Mouse (Mus musculus) MEL (cell line): ENCODE results near the gene Gsta3.
"Not testable (repeated sequence)": the region's sequence is repeated elsewhere in the genome, so short reads cannot be mapped to it uniquely, and the experiment has no call there.

Source experiments
- CHD1 ChIP-seq: IDR thresholded peaks from 2 replicates; pipeline ENCODE4 v1.6.1; 2012; ENCODE audit warnings: low read depth, mild to moderate bottlenecking, inconsistent platforms, low read length, improper control_type of control experiment
- CTCF ChIP-seq, 3 experiments: IDR thresholded peaks in 2 of 3; conservative IDR thresholded peaks in 1 of 3; 2 replicates each; pipeline ENCODE4 v1.5.1; 2011 to 2012; ENCODE audit warnings: low read length in 3 of 3, low read depth in 2 of 3, mild to moderate bottlenecking in 2 of 3, improper control_type of control experiment in 1 of 3, inconsistent platforms in 1 of 3, mixed read lengths in 1 of 3, moderate library complexity in 1 of 3; ENCODE audit not compliant: control insufficient read depth in 1 of 3, insufficient read depth in 1 of 3, poor library complexity in 1 of 3, severe bottlenecking in 1 of 3
- EP300 ChIP-seq, 2 experiments: IDR thresholded peaks; 2 replicates each; pipeline ENCODE4 v1.6.1; 2011; ENCODE audit warnings: improper control_type of control experiment in 2 of 2, low read length in 2 of 2, low read depth in 1 of 2, mild to moderate bottlenecking in 1 of 2
- GATA1 ChIP-seq: IDR thresholded peaks from 2 replicates; pipeline ENCODE4 v1.6.1; 2011; ENCODE audit warnings: low read depth, low read length, improper control_type of control experiment
- HCFC1 ChIP-seq: IDR thresholded peaks from 2 replicates; pipeline ENCODE4 v1.6.1; 2012; ENCODE audit warnings: low read depth, mild to moderate bottlenecking, inconsistent platforms, low read length, improper control_type of control experiment, moderate library complexity
- POLR2A ChIP-seq, 2 experiments: IDR thresholded peaks; 2 replicates each; pipeline ENCODE4 v1.6.1; 2011 to 2012; ENCODE audit warnings: low read length in 2 of 2, mild to moderate bottlenecking in 2 of 2, control low read depth in 1 of 2, improper control_type of control experiment in 1 of 2, low read depth in 1 of 2, moderate library complexity in 1 of 2; ENCODE audit not compliant: control insufficient read depth in 1 of 2, insufficient read depth in 1 of 2, poor library complexity in 1 of 2
- RAD21 ChIP-seq: IDR thresholded peaks from 2 replicates; pipeline ENCODE4 v1.6.1; 2011; ENCODE audit warnings: mild to moderate bottlenecking, low read depth, low read length, improper control_type of control experiment
- RCOR1 ChIP-seq: IDR thresholded peaks from 2 replicates; pipeline ENCODE4 v1.6.1; 2012; ENCODE audit warnings: low read depth, mild to moderate bottlenecking, inconsistent platforms, low read length, improper control_type of control experiment
- SIN3A ChIP-seq: IDR thresholded peaks from 2 replicates; pipeline ENCODE4 v1.6.1; 2012; ENCODE audit warnings: low read length, improper control_type of control experiment, inconsistent platforms
- USF1 ChIP-seq: IDR thresholded peaks from 2 replicates; pipeline ENCODE4 v1.6.1; 2014; ENCODE audit warnings: low read depth, mild to moderate bottlenecking, inconsistent platforms, low read length, improper control_type of control experiment, moderate library complexity
- ZC3H11A ChIP-seq: IDR thresholded peaks from 2 replicates; pipeline ENCODE4 v1.6.1; 2012; ENCODE audit warnings: low read depth, mild to moderate bottlenecking, inconsistent platforms, low read length, improper control_type of control experiment
- ZKSCAN1 ChIP-seq: IDR thresholded peaks from 2 replicates; pipeline ENCODE4 v1.6.1; 2012; ENCODE audit warnings: low read depth, mild to moderate bottlenecking, inconsistent platforms, low read length, improper control_type of control experiment, moderate library complexity

DNA sequence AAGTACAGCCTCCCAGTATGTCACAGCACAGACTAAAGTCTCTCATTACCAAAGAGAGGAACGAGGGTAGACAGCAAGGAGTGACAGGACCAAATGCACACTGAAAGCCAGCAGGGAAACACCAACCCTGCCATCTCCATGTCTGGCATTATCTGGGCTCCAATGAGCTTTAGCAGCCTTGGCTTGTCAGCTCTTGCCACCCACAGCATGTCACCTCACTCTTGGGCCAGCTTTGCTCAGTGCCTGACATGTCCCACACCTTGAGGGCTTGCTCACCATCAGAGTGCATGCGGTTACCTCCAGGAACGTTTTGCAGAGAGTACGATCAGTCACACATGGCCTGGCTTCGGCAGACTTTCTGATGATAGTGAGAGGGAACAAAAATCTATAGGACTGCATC is 35.0 kb downstream of the Gsta3 start:
- TF ChIP-seq USF1; POLR2A (IDR thresholded peaks at IDR 0.05; ENCODE audit: control insufficient read depth in 1 of 2, insufficient read depth in 1 of 2, low read depth in 1 of 2, low read length in 2 of 2, poor library complexity in 1 of 2); SIN3A; CHD1; HCFC1; CTCF (IDR thresholded peaks at IDR 0.05 in 2 of 3, conservative IDR thresholded peaks at IDR 0.05 in 1 of 3; ENCODE audit: control insufficient read depth in 1 of 3, insufficient read depth in 1 of 3, low read depth in 2 of 3, low read length in 3 of 3, poor library complexity in 1 of 3, severe bottlenecking in 1 of 3); ZC3H11A; ZKSCAN1; EP300 (IDR thresholded peaks at IDR 0.05; ENCODE audit: low read depth in 1 of 2, low read length in 2 of 2); RAD21; RCOR1; GATA1: not testable (repeated sequence)
